In the genomic region with DNA sequence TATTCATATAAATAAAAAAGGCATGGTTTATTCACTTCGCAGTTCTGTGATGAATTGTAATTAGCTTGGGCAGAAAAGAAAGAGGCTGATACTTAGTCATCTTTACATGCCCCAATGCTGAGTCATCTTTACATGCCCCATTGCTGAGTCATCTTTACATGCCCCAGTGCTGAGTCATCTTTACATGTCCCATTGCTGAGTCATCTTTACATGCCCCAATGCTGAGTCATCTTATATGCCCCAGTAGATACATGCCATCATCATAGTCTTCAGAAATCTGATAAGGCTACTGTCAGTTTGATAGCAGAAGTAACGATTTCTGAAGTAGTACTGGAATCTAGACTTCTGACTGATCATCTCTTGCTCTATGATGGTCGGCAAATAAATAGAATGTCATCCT, we compare ENCODE assay signal across 21 mouse cellular contexts.
DNase-seq lines count a peak whose midpoint lies in the region; ATAC-seq lines count a peak whose summit lies in the region.
"Had no signal": no experiment of that assay in that cellular context is flagged by ENCODE, and none has a peak within 500 bp of the region (broad histone marks: within the 10 kb centered on the region; RNA-seq: fewer than 3 reads in every experiment).

No protein-coding gene starts in this region.

- WGBS in midbrain, embryonic 11.5 days: 95% methylated on average over 3 of the region's 3 CpGs
- WGBS in midbrain, embryonic 16.5 days: 87% methylated on average over 3 of the region's 3 CpGs
- 88% methylated on average over 3 of the region's 3 CpGs for WGBS in kidney, embryonic 14.5 days

- no peaks in the 10 kb centered on the region for H3K9me3 ChIP-seq in midbrain, embryonic 11.5 days (ENCODE audit: control insufficient read depth, low read length)
- no peaks in the 10 kb centered on the region for H3K9me3 ChIP-seq in midbrain, embryonic 16.5 days (replicated peaks; ENCODE audit: control insufficient read depth, low read length, poor library complexity, severe bottlenecking)
- no peaks in the 10 kb centered on the region for H3K9me3 ChIP-seq in kidney, embryonic 14.5 days (ENCODE audit: control insufficient read depth, low read length)
- H3K9me3 ChIP-seq: forebrain, embryonic 10.5 days; liver, embryonic 15.5 days; midbrain, embryonic 10.5 days had no signal

- ATAC-seq in midbrain, embryonic 11.5 days (ENCODE audit: low FRiP score): no peak
- ATAC-seq in midbrain, embryonic 16.5 days: no peak
- no peak for ATAC-seq in kidney, embryonic 14.5 days (ENCODE audit: low FRiP score, low TSS enrichment)
- ATAC-seq: CD4-positive, CD25-positive, alpha-beta regulatory T cell, adult 4 months; intestine, embryonic 16.5 days had no signal

- H3K4me1 ChIP-seq in midbrain, embryonic 11.5 days (ENCODE audit: control insufficient read depth, insufficient read depth, low read length): no peaks in the 10 kb centered on the region
- no peaks in the 10 kb centered on the region for H3K4me1 ChIP-seq in midbrain, embryonic 16.5 days (ENCODE audit: control insufficient read depth, insufficient read depth, low read length)
- H3K4me1 ChIP-seq in kidney, embryonic 14.5 days (ENCODE audit: control insufficient read depth, insufficient read depth, low read length): no peaks in the 10 kb centered on the region
- H3K4me1 ChIP-seq: forebrain, embryonic 10.5 days; liver, embryonic 15.5 days; midbrain, embryonic 10.5 days had no signal

- DNase-seq in midbrain, embryonic 11.5 days (ENCODE audit: low spot score, missing footprints): peak; percentile 65
- peak; percentile 7 for DNase-seq in MN1 (ENCODE audit: low spot score)
- peak; percentile 22 for DNase-seq in c-Kit-positive CD71-negative TER-119-negative erythroid progenitor cells, embryonic 14.5 days (ENCODE audit: low read depth)
- no peak for DNase-seq in gastrocnemius, postnatal 14 days
- no peak for DNase-seq in gastrocnemius, postnatal 10 days
- DNase-seq in right cerebral cortex, postnatal 36 days (ENCODE audit: low spot score in 2 of 2): no peak
- DNase-seq: cerebellum, adult 8-10 months; heart, postnatal 14 days; right cerebral cortex, postnatal 25 days had no signal

- H3K4me3 ChIP-seq in midbrain, embryonic 11.5 days (ENCODE audit: low read depth, low read length): no peak overlapping the region
- no peak overlapping the region for H3K4me3 ChIP-seq in midbrain, embryonic 16.5 days (ENCODE audit: low read depth, low read length)
- H3K4me3 ChIP-seq in kidney, embryonic 14.5 days (ENCODE audit: low read length): no peak overlapping the region
- H3K4me3 ChIP-seq: forebrain, embryonic 10.5 days; layer of hippocampus, adult 2 months; left cerebral cortex, adult 2 months; liver, embryonic 15.5 days; midbrain, embryonic 10.5 days had no signal

- no peak overlapping the region for H3K9ac ChIP-seq in midbrain, embryonic 11.5 days (ENCODE audit: low read length)
- H3K9ac ChIP-seq in midbrain, embryonic 16.5 days (ENCODE audit: low read depth, low read length): no peak overlapping the region
- no peak overlapping the region for H3K9ac ChIP-seq in kidney, embryonic 14.5 days (ENCODE audit: low read depth, low read length)
- H3K9ac ChIP-seq: hindbrain, embryonic 14.5 days; liver, embryonic 15.5 days had no signal

- no peaks in the 10 kb centered on the region for H3K27me3 ChIP-seq in midbrain, embryonic 11.5 days (ENCODE audit: control insufficient read depth, insufficient read depth, low read length)
- no peaks in the 10 kb centered on the region for H3K27me3 ChIP-seq in midbrain, embryonic 16.5 days (ENCODE audit: control insufficient read depth, insufficient read depth, low read depth, low read length)
- no peaks in the 10 kb centered on the region for H3K27me3 ChIP-seq in kidney, embryonic 14.5 days (ENCODE audit: control insufficient read depth, insufficient read depth, low read length)
- H3K27me3 ChIP-seq: liver, embryonic 15.5 days had no signal

- H3K36me3 ChIP-seq in midbrain, embryonic 11.5 days (ENCODE audit: control insufficient read depth, insufficient read depth, low read length): no peaks in the 10 kb centered on the region
- H3K36me3 ChIP-seq in midbrain, embryonic 16.5 days (ENCODE audit: control insufficient read depth, insufficient read depth, low read length): peaks cover 5% of the 10 kb centered on the region; the same call in 1 of the 2 replicates
- no peaks in the 10 kb centered on the region for H3K36me3 ChIP-seq in kidney, embryonic 14.5 days (ENCODE audit: control insufficient read depth, insufficient read depth, low read length)
- H3K36me3 ChIP-seq: forebrain, embryonic 10.5 days; liver, embryonic 15.5 days; midbrain, embryonic 10.5 days had no signal

- H3K4me2 ChIP-seq in midbrain, embryonic 11.5 days: no peak overlapping the region
- no peak overlapping the region for H3K4me2 ChIP-seq in midbrain, embryonic 16.5 days (ENCODE audit: low read length)
- no peak overlapping the region for H3K4me2 ChIP-seq in kidney, embryonic 14.5 days (replicated peaks; ENCODE audit: low read depth, low read length)
- H3K4me2 ChIP-seq: heart, embryonic 11.5 days; hindbrain, embryonic 14.5 days; liver, embryonic 15.5 days had no signal

- intact Hi-C loops in gastrocnemius, postnatal 14 days (cut with DNase I; ENCODE audit: low total_unique reads): loop anchor here (1.0 kb wide), 1 partner anchor 20 kb away; no protein-coding TSS in a partner anchor

- H3K27ac ChIP-seq in midbrain, embryonic 11.5 days (ENCODE audit: low read depth, low read length): no peak overlapping the region
- H3K27ac ChIP-seq in midbrain, embryonic 16.5 days (ENCODE audit: low read length): no peak overlapping the region
- H3K27ac ChIP-seq in kidney, embryonic 14.5 days (ENCODE audit: low read depth, low read length): no peak overlapping the region
- H3K27ac ChIP-seq: forebrain, embryonic 10.5 days; hindbrain, embryonic 14.5 days; kidney, postnatal 0 days; layer of hippocampus, adult 2 months; left cerebral cortex, adult 2 months; liver, embryonic 15.5 days; midbrain, embryonic 10.5 days had no signal

Comparison
In these comparisons a context has a peak if more than half of its experiments do, and no peak if none do; other contexts are left out.
1. DNase-seq: peak in midbrain, embryonic 11.5 days (single experiment), MN1 (single experiment) and c-Kit-positive CD71-negative TER-119-negative erythroid progenitor cells, embryonic 14.5 days (single experiment); none in gastrocnemius, postnatal 14 days (single experiment), gastrocnemius, postnatal 10 days (single experiment) and right cerebral cortex, postnatal 36 days (0 of 2).